Mouse (Mus musculus): ENCODE measurements around the gene Fgr. TPM values are rescaled to one million over a fixed set of nuclear protein-coding genes. Genes with fewer than 3 reads are reported as not detected.

The Fgr gene
- polyA plus RNA-seq, 1 experiment = 15.3 TPM

DNA sequence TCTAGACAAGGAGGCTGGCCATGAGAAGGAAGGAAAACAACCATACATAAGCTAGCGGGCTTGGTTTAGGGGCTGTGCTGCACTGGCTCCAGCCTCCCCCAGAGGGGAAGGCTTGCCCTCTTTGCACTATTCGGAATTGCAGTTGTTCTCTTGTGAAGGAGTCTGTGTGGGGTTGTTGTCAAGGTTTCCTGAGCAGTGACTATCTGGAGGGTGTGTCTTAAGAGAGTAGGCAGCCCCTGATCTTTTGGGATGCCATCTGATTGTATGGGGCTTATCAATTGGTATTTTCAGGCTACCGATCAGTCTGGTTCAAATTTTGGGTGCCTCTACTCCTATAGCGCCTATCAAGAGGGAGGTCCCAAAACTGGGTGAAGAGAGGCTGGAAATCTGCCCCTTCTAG is 68.3 kb downstream of the Fgr start:
- H3K27ac ChIP-seq (ENCODE audit: control insufficient read depth, insufficient read depth, low read length) = no peak overlapping the region
- H3K27me3 ChIP-seq (ENCODE audit: control insufficient read depth, insufficient read depth, low read length) = 0 out of 2 replicates have a peak, but pooled peaks cover 4% of the 10 kb centered on the region
- no peaks in the 10 kb centered on the region; the same call in 1 of the 2 replicates for H3K36me3 ChIP-seq (ENCODE audit: control insufficient read depth, insufficient read depth, low read length)
- H3K4me1 ChIP-seq (replicated peaks; ENCODE audit: control insufficient read depth, insufficient read depth, low read length) = peaks cover 22% of the 10 kb centered on the region
- 92% methylated on average over 4 of the region's 4 CpGs for WGBS
- DNase-seq = no peak
- TF ChIP-seq CTCF (IDR thresholded peaks at IDR 0.05; ENCODE audit: borderline replicate concordance, control insufficient read depth, extremely low read depth, insufficient read depth, low read length, poor library complexity) = no peak
- TF ChIP-seq POLR2A (IDR thresholded peaks at IDR 0.05; ENCODE audit: control insufficient read depth, extremely low read depth, insufficient read depth, low read length, poor library complexity) = no peak
- no peak overlapping the region for H3K4me3 ChIP-seq (ENCODE audit: control insufficient read depth, insufficient read depth, low read length)

DNA sequence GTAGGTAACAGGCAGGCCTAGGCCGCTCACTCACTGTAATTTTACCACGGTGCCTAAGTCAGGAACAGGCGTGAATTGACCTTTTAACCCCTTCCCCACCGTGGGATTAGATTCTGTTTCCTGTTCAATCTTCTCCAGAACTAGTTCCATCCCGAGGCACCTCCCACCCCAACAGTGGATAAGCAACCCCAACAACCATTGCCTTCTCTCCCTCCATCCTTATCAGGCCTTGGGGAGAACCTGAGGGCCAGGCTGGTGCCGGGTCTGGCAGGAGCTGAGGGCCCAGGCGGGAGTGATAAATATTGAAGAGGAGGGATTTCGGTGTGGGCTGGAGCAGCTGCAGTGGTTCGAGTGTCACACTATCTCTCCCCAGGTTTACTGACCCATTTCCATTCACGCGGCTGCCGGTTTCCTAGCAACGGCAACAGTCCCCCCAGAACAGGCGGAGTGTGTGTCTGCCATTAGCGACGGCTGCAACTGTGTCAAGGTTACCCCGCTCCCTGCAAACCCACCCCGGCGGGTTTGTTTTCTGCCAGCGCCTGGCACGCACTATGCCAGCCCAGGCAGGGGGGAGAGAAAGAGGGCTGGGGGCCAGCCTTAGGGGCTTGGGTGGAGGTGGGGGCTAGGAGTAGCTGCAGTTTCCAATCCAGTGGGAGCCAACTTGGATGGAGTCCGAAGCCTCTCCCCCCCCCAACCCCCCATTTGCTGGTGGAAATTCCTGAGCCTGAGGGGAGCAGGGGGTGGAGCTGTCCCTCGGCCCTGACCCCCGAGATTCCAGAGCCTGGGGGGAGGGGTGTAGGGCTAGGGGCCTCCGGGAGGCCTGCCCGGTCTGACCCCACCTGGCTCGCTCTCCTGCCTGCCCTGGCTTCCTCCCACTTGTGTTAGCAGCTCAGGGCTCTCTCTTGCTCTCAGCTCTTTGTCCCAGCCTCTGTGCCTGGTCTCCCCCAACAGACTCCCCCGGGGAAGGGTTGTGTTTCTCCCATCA is 69.0 kb downstream of the Fgr start:
- no peak overlapping the region for H3K4me3 ChIP-seq (ENCODE audit: control insufficient read depth, insufficient read depth, low read length)
- no peak for TF ChIP-seq POLR2A (IDR thresholded peaks at IDR 0.05; ENCODE audit: control insufficient read depth, extremely low read depth, insufficient read depth, low read length, poor library complexity)
- TF ChIP-seq CTCF (IDR thresholded peaks at IDR 0.05; ENCODE audit: borderline replicate concordance, control insufficient read depth, extremely low read depth, insufficient read depth, low read length, poor library complexity) = no peak
- H3K4me1 ChIP-seq (replicated peaks; ENCODE audit: control insufficient read depth, insufficient read depth, low read length) = peaks cover 22% of the 10 kb centered on the region
- H3K27ac ChIP-seq (ENCODE audit: control insufficient read depth, insufficient read depth, low read length) = no peak overlapping the region
- WGBS = 83% methylated on average over 28 of the region's 28 CpGs
- no peak for DNase-seq
- no peaks in the 10 kb centered on the region for H3K36me3 ChIP-seq (ENCODE audit: control insufficient read depth, insufficient read depth, low read length)
- H3K27me3 ChIP-seq (ENCODE audit: control insufficient read depth, insufficient read depth, low read length) = 0 out of 2 replicates have a peak, but pooled peaks cover 4% of the 10 kb centered on the region

DNA sequence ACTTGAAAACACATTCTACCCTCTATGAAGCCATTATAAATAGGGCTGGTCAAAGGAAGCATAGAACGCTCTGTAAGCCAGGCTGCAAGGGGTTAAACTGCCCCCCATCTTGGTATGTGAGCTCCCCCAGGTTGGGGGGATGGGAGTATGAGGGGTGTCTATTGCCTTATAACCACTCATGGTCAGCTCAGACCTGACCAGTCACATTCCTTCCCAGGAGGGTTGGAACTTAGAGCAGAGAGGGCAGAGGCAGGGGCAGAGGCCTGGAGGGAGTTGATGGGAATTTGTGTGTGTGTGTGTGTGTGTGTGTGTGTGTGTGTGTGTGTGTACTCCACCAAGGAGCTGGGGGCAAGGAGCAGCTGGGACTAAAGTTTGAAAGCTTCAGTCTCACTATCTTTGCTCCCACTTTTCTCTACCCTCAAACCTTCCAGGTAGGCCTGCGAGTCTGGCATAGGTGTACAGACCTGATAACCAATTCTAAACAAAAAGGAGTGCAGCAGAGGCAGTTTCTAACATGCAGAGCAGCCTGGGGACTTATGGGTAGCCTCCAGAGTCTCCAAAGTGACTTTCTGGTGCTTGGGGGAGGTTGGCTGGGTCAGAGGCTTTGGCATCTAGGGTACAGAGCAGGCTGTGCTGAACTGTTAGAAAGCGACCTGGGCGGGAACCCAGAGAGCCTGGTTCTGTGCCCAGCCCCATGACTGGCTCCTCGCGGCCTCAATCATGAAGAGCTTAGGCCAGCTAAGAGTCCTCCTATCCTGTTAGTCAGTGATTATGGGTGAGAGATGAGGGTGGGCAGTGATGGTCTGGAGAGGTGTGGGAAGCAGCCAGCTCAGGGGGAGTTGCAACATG is 70.1 kb downstream of the Fgr start:
- Histone ChIP-seq H3K4me3 (ENCODE audit: control insufficient read depth, insufficient read depth, low read length) (no peak overlapping the region), H3K27me3 (ENCODE audit: control insufficient read depth, insufficient read depth, low read length) (no peaks in the 10 kb centered on the region), H3K36me3 (ENCODE audit: control insufficient read depth, insufficient read depth, low read length) (no peaks in the 10 kb centered on the region), H3K4me1 (replicated peaks; ENCODE audit: control insufficient read depth, insufficient read depth, low read length) (peaks cover 15% of the 10 kb centered on the region), H3K27ac (ENCODE audit: control insufficient read depth, insufficient read depth, low read length) (no peak overlapping the region)
- TF ChIP-seq POLR2A (IDR thresholded peaks at IDR 0.05; ENCODE audit: control insufficient read depth, extremely low read depth, insufficient read depth, low read length, poor library complexity) (no peak), CTCF (IDR thresholded peaks at IDR 0.05; ENCODE audit: borderline replicate concordance, control insufficient read depth, extremely low read depth, insufficient read depth, low read length, poor library complexity) (no peak)
- WGBS = 96% methylated on average over 6 of the region's 6 CpGs
- DNase-seq = no peak

DNA sequence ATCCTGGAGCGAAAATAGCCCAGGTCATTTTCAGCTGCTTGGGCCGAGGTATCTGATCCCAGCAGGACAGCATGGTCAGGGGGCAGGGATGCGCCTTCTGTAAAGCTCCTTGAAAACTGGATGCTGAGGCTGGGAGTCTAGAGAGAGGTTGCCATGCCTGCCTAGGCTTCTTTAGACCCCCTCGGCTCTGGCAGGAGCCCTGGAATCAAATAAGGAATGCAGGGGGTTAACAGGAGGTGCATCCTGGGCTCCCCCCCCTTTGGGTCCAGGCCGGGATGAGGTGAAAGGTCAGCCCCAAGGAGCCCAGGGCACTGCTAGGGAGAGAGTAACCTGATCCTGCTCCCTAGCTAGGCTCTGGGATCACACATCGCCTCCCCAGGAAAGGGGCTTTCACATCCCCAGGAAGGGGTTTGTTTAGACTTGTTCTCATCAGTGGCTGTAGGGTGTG is 70.8 kb downstream of the Fgr start:
- H3K36me3 ChIP-seq (ENCODE audit: control insufficient read depth, insufficient read depth, low read length) = no peaks in the 10 kb centered on the region
- peaks cover 15% of the 10 kb centered on the region for H3K4me1 ChIP-seq (replicated peaks; ENCODE audit: control insufficient read depth, insufficient read depth, low read length)
- no peaks in the 10 kb centered on the region for H3K27me3 ChIP-seq (ENCODE audit: control insufficient read depth, insufficient read depth, low read length)
- TF ChIP-seq CTCF (IDR thresholded peaks at IDR 0.05; ENCODE audit: borderline replicate concordance, control insufficient read depth, extremely low read depth, insufficient read depth, low read length, poor library complexity) = no peak
- TF ChIP-seq POLR2A (IDR thresholded peaks at IDR 0.05; ENCODE audit: control insufficient read depth, extremely low read depth, insufficient read depth, low read length, poor library complexity) = no peak
- H3K4me3 ChIP-seq (ENCODE audit: control insufficient read depth, insufficient read depth, low read length) = no peak overlapping the region
- no peak for DNase-seq
- H3K27ac ChIP-seq (ENCODE audit: control insufficient read depth, insufficient read depth, low read length) = no peak overlapping the region
- WGBS = 93% methylated on average over 6 of the region's 6 CpGs

DNA sequence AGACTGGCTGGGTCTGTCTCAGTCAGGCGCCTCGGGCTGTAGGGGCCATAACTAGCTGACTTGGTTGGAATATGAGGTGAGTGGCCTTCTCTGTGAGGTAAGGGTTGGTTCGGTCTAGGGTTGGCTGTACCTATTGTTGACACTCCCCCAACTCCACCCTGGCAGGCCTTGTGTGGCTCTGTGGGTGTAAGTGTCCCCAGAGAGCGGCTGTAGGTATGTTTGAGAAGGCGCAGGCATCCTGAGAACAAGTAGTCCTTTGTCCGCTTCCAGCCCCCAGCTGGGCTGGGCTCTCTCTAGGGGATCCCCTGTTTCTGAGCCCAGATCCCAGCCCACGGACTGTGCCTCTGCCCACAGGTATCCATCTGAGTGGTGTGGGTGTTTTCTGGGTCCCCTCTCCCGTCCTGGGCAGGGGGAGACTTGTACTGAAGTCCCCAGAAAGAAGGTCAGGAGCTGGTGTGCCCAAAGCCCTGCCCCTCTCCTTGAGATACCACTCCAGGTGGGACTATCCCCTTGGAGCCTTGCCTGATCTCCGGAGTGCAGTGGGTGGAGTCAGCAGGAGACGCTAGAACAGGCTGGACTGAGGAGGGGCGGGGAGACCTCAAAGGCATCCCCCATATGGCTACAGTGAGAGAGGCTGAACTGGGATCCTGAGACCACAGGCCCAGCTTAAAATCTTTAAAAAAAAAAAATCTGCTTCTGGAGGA is 72.0 kb downstream of the Fgr start:
- Histone ChIP-seq H3K36me3 (ENCODE audit: control insufficient read depth, insufficient read depth, low read length) (no peaks in the 10 kb centered on the region), H3K27ac (ENCODE audit: control insufficient read depth, insufficient read depth, low read length) (no peak overlapping the region), H3K4me1 (replicated peaks; ENCODE audit: control insufficient read depth, insufficient read depth, low read length) (peaks cover 28% of the 10 kb centered on the region), H3K27me3 (ENCODE audit: control insufficient read depth, insufficient read depth, low read length) (no peaks in the 10 kb centered on the region), H3K4me3 (ENCODE audit: control insufficient read depth, insufficient read depth, low read length) (no peak overlapping the region)
- TF ChIP-seq CTCF (IDR thresholded peaks at IDR 0.05; ENCODE audit: borderline replicate concordance, control insufficient read depth, extremely low read depth, insufficient read depth, low read length, poor library complexity) (no peak), POLR2A (IDR thresholded peaks at IDR 0.05; ENCODE audit: control insufficient read depth, extremely low read depth, insufficient read depth, low read length, poor library complexity) (no peak)
- no peak for DNase-seq
- WGBS = 91% methylated on average over 11 of the region's 11 CpGs

All from thymus, adult 2 months (tissue).